Mouse (Mus musculus) subcutaneous adipose tissue, adult 2 months (tissue): ENCODE results near the gene Bpifa6. TPM values are rescaled to one million over a fixed set of nuclear protein-coding genes. Genes with fewer than 3 reads are reported as not detected.

Source experiments
- polyA plus RNA-seq: library from polyadenylated mRNA; depleted of rRNA; stranded (reverse); fragments of >200 nt; gene quantifications from 2 replicates; pipeline ENCODE4 v1.2.3, GENCODE M21; 2012; ENCODE audit warnings: low replicate concordance; rRNA removed

The Bpifa6 gene
- not detected in 2 replicates for polyA plus RNA-seq

DNA sequence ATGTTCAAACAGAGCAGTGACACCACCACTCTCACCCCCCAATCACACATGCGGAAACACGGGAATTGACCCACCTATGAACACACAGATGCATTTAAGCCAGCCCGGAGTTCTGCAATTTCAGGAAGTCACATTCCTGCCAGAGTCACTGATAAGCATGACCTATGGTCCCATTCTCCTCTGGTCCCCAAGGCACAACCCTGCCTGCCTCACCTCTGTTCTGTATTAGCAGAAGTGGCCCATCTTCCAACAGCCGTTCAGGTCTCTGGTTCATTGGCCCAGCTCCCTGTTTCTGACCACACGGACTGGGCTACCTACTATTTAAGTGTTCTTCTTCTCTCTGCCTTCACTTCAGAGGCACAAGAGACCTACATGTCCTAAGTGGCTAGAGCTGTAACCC lies at the start of gene Bpifa6:
TSS of gene Bpifa6 (plus strand) at position 364 of the 400 bp plus-strand sequence.

DNA sequence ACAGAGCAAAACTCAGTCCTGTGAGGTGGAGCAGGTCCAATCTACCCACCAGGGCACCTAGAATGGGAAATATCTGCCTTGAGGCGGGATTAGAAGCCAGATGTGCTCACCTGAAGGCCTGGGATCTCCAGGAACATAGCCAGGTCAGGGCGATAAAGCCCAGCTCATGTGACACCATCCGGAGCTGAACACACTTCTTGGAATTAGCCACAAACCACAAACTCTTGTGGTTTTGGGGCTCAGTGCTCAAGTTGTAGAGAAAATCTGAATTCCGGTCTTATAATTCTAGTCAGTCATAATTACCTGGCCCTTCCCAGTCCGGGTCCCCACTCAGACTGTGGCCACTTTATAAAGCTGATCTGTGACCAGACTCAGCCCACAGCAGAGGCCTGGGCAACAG lies 36.9 kb upstream of the Bpifa6 start, which contains the start of gene Bpifb4:
TSS of gene Bpifb4 (plus strand) at position 370 of the 400 bp plus-strand sequence.

DNA sequence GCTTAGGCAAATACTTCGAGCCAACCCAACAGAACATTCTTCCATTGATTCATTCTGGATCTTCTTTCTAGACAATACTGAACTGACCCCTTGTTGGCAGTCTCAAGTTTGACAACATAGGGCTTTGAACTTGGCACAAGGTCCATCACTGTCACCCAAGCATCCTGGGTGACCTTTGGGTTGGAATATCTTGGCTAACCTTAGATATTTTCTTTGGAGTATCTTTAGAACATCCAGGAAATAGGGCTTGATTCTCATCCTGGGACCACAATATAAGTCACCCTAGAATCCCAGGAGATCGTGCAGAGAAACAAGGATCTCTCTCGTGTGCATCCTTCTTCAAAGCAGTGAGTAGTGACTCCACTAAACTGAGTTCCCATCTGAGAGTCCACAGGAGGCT lies 33.2 kb downstream of the Bpifa6 start, which contains the start of gene Bpifa2:
TSS of gene Bpifa2 (plus strand) at position 301 of the 400 bp plus-strand sequence.

Other genes starting within 250 kb of the Bpifa6 start
- 13.2 and 16.4 TPM in 2 replicates for gene Mapre1, start 233.7 kb upstream of the Bpifa6 start, polyA plus RNA-seq
- 1.1 and 2.4 TPM in 2 replicates for gene Efcab8, start 195.0 kb upstream of the Bpifa6 start, polyA plus RNA-seq
- gene Sun5, start 103.9 kb upstream of the Bpifa6 start, polyA plus RNA-seq: not detected in 2 replicates
- not detected in 2 replicates for gene Bpifb2, start 99.9 kb upstream of the Bpifa6 start, polyA plus RNA-seq
- 0.09 and 2.1 TPM in 2 replicates for gene Bpifb6, start 74.6 kb upstream of the Bpifa6 start, polyA plus RNA-seq
- 0.06 TPM in 1 of 2 replicates, not detected in the other for gene Bpifb3, start 56.7 kb upstream of the Bpifa6 start, polyA plus RNA-seq
- not detected in 2 replicates for gene Bpifb4, start 36.7 kb upstream of the Bpifa6 start, polyA plus RNA-seq
- not detected in 2 replicates for gene Bpifa2, start 33.3 kb downstream of the Bpifa6 start, polyA plus RNA-seq
- not detected in 2 replicates for gene Bpifa3, start 155.4 kb downstream of the Bpifa6 start, polyA plus RNA-seq
- gene Bpifa1, start 167.9 kb downstream of the Bpifa6 start, polyA plus RNA-seq: 0.10 TPM in 1 of 2 replicates, not detected in the other
- gene Bpifa5, start 187.7 kb downstream of the Bpifa6 start, polyA plus RNA-seq: not detected in 2 replicates
- gene Bpifb1, start 215.9 kb downstream of the Bpifa6 start, polyA plus RNA-seq: 0.09 and 0.54 TPM in 2 replicates
- 0.13 and 18.8 TPM in 2 replicates for gene Bpifb5, start 248.8 kb downstream of the Bpifa6 start, polyA plus RNA-seq